Mouse (Mus musculus): ENCODE data around the gene Rtbdn.

DNA sequence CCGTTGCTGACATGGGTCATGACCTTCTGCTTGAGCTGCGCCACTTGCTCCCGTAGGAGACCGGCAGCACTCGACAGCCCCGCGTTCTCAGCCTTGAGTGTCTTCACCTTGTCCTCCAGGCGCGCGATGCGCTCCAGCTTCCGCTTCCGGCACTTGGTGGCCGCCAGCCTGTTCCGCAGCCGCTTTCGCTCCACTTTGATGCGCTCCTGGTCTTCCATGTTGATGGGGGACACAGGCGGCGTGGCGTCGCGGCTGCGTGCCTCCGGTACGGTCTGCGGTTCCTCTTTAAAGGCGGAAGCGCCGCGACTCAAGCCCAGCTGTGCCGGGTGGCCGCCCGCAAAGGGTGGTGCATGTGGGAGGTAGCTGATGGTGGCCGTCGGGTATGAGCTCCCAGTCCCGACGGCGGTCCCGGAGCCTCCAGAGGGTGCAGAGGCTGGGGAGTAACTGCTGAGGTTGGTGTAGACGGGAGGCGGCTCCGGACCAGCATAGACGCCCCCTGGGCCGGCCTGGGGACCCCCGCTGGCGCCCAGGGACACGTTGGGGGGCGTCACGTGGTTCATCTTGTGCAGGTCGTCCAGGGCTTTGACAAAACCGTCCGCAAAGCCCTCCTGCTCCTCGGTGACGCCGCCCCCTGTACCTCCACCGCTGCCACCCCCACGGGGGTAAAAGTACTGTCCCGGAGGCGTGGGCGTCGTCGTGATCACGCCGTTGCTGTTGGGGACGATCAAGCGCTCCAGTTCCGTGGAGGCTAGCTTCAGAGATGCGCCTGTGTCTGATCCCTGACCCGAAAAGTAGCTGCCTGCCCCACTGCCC is 30.9 kb downstream of the Rtbdn start:
- TF ChIP-seq CTCF (IDR thresholded peaks at IDR 0.05; ENCODE audit: low read depth, low read length) (no peak), EP300 (IDR thresholded peaks at IDR 0.05; ENCODE audit: insufficient read depth, low read depth, low read length) (peak; percentile 50; the same call in 1 of the 2 replicates)

Measured in ES-Bruce4 (cell line).